Mouse (Mus musculus) kidney, adult 18-20 months (tissue): Measurements from ENCODE around the gene Gm45618.

Source experiments
- DNase-seq: peaks from one replicate; pipeline ENCODE4 v3.0.0; 2021

Gm45618 gene

DNA sequence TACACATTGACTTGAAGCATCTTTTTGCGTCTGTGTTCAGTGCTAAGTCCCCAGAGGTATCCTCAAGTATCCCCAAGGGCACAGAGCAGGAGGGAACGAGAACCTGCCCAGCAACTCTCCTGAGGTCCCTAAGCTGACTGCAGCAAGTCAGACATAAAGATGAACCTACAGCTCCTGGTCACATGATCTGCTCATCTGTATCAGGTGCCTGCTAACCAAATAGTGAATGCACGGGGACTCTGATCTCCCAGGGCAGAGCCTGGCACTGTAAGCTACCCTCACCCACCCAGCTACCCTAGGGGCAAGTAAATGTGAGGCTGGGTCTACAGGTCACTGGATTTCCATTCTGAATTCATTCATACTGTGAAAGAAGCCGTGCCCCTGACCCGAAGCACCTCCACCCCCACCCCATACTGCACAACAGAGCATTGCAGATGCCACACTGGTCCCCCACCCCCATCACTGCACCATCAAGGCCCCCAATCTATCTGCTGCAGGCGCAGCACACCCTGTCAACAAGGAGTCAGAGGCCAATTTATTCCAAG, 26.8 kb downstream of the Gm45618 start:
- DNase-seq = no peak

DNA sequence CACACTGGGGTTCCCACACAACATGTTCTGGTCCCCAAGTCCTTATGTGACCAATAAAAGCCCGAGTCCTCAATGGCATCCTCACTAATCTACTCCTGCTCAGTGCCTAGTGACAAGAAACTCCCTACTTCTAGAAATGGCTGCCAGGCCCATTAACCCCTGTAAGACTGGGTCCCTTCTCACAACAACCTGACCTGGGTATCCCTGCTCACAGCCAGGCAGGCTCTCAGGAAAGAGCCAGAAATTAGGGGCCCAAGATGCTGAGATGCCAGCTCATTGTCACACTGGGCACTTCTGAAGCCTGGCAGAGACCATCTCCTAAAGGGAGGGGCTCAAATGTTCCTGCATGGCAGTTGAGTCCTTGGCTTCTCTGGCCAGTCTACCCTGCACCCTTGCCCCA, 27.5 kb downstream of the Gm45618 start:
- DNase-seq = no peak

DNA sequence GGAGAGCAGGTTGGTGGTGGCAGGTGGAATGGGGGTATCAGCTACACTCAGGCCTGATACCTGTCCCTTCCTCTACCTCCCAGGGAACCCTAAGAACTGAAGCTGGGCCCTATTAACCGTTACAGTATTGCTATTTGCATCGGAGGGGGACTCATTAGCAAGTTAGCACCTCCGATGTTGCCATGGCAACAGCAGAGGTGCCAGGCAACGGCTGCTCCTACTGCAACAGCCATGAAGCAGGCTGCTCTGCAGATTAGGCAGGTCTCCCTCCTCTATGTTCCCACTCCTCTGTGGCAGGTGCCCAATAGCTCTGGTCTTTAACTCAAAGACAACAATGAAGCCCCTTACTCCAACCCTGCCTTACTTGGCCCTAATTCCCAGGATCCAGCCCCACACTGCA, 28.7 kb downstream of the Gm45618 start:
- no peak for DNase-seq

DNA sequence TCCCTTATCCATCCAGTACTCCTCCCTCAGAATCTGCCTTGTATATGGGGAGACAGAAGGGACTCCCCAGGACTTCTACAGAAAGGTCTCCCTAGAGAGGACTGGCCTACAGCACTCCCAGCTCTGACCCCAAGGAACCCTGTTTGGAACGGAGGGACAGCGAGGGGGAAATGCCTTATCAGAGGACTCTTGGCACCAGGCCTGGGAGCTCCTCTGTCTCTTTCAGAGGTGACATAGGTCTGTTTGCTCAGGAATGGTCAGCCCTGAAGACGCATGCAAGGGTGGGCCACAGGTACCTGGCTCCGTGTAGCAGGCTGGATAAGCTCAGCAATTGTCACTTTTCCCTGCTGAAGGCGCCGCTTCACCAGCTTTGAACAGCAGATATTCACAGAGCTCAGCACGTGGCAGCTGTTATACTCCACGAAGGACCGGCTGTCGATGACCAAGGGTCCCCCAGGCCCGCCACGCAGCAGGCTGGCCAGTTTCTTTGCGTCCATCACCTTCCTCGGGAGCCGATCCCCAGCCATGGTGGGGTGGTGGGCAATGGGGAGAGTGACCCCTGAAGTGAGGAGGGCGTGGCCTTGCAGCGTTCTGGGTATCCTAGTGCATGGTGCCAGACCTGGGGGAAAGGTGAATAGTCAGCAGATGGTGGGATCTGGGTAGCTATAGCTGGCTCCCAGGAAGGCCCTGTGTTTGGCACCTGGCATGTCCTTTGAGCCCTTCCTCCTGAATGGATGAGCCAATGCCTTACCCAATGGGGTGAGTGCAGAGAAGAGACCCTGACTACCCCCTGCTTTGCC, 30.7 kb downstream of the Gm45618 start:
- no peak for DNase-seq

DNA sequence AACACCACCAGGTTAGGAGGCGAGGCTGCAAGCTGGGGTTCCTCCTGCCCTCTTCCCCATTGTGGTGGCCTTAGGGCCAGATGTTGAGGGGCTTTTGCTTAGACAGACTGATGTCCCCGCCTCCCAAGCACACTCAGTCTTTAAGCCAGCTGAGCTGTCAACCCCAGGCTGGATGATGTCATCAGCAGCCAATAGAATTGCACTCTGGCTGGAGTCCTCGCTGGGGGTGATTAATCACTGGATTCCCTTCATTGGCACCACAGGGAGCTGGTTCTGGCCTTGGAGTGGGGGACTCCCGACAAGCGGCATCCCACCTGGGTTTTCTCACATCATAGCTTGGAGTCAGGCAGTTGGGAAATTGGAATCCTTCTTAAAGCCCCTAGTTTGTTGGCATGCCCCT, 31.6 kb downstream of the Gm45618 start:
- DNase-seq = no peak

DNA sequence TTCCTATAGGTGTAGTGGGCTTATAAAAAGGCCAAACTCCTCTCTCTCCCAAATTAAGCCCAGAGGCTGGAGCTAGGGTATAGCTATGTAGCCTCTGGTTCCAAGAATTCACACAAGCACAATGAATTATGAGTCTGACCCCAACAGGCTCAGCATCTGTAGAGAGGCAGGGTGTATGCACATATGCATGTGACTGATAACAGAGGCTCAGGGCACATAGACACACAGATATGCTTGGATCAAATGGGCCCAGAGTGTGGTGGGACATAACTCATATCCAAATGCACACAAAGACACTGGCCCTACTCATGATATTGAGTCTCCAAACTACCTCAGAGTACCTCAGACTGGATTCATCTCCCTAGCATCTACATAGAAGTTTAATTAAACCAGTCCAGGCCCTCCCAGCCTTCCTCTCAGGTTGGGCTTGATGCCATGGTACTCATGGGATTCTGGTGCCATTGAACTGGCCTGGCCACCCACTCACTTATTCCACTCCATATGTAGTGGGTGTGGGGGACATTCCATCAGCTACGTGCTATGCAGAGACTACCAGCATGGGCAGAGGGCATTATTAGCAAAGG, 33.4 kb downstream of the Gm45618 start:
- DNase-seq = no peak

DNA sequence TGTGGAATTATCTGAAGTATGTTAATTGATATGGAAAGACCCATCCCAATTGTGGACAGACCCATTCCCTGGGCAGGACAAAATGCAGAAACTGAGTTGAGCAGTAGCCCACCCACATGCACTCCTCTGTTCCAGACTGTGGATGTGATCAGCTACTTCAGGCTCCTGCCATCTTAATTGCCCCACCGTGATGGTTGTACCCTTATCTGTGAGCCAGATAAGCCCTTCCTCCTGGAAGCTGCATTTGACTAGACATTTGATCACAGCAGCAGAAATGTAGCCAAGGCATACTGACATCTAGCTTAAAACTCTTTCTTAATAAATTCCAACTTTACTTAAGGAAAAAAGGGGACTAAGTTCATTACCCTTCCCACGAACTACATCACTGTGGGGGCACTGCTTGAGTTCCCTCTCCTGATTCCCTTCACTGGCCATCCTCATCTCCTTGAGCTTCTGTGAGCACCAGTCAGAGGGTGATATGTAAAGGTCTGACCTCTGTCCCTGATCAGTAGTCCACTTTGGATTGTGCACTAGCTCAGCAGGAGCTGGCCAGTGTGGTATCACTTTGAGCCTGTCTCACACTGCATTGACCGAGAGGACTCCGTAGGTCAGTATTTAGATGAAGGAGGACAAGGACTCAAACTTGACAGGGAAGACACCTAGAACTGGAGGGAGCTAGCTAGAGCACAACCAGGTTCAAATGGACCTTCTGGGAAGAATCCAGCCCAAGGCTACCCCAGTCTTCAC, 34.2 kb downstream of the Gm45618 start:
- DNase-seq = no peak

DNA sequence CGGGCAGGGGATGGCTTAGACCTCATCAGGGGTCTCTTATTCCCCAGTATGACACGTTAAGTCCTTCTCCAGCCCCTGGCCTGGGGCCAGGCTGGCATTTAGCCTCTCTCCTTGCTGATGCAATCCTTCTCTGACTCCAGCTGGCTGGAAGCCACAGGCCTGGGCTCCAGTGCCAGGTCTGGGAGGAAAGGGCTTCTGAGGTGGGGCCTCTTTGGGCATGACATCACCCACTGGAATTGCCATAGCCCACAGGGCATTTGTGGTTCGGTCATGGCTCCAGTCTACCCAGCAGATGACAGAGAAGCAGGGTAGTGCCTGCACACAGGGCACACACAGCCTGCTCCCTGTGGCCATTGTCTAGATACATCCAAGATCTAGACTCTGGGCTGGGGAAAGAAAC, 35.7 kb downstream of the Gm45618 start:
- peak; percentile 81 for DNase-seq

DNA sequence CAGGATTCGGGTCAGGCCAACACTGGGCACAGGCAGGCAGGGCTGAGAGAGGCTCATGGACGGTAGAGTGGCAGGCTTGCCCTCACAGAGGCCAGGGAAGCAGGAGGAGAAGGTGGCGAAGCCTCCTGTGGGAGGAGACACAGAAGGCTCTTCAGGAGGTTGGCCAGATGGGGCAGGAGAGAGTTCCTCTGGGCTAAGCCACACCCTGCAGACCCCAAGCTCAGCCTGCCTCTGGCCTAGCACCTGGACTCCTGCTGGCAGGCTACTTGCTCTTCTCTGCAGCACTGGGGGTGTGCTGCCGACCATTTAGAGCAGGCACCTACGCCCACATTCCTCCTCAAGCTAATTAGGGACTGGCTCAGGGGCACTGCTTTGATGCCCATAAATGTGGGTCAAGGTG, 36.1 kb downstream of the Gm45618 start:
- no peak for DNase-seq

DNA sequence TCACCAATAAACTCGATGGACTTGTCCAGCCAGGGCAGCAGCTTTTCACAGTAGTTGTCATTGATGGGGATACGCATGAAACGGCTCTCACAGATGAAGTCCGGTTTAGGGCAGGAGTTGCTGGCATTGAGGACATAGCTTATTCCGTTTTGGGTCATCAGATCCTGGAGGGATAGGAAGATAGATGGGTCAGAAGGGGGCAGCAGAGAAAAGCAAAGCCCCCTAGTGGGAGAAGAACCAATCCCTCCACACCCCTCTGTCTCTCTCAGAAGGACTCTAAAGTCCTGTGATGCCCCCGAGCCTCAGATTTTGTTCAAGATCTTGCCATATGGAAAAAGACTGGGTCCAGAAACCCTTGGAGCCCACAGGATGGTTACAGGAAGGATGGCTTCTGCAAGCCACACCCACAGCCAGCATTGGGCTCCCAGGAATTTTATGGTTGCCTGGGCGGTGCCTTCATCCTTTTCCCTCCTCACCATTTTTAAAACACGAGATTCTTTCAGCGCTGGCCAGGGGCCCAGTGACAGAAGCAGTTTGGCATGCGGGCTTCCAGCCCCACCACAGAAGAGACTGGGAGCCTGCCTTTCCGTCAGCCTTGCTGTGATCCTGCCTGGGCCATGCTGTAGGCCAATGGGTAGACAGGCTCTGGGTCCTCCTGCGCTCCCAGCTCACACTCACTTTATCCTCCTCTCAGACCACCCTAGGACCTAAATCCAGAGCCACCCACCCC, 36.8 kb downstream of the Gm45618 start:
- peak; percentile 46 for DNase-seq

DNA sequence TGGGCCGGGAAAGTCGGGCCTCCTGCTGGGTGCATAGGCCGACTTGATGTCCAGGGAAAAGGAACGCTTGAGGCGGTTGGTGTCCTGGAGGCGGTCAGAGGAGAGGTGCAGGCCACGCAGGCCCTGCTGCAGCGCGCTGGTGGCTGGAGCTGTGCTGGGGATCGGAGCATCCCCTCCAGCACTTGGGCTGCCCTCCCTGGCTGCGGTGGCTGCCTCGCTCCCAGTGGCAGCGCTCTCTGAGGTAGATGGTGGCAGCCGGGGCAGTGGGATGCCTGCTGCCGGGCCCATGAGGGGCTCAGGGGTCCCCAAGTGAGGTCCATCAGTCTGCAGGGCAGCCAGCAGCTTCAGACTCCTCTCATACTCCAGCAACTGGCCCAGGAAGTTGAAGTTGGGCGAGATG, 37.9 kb downstream of the Gm45618 start:
- no peak for DNase-seq

DNA sequence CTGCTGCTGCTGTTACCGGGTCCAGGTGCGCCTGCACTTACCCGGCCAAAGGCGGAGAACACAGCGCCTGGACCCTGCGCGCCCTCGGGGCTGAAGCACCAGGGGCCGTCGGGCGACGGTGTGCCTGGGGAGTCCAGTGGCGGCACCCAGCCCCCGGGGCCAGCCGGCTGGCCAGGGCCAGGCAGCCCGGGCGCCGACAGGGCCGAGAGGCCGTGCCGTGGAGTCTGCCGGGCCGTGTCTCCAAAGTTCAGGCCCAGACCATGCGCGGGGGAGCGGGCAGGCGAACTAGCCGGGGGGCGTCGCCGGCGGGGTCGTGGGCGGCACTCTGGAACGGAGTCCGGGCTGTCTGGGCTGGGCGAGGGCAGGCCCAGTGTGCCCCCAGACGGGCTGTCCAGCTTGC, 38.4 kb downstream of the Gm45618 start:
- DNase-seq = no peak

DNA sequence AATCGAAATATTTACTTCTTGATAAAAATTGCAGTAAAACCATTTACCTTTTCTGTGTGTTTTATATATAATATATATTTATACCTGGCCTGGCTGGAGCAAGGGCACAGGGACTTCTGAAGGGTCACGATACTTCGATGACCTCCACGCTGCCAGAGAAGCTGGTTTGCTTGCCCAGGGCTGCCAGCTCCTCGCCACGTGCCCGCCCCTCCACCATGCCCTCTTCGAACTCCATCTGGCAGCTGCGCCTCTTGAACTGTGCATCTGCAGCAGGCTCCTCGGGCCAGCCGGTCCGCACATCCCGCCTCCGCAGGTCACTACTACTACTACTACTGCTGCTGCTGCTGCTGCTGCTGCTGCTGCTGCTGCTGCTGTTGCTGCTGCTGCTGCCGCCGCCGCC, 38.8 kb downstream of the Gm45618 start:
- DNase-seq = no peak

DNA sequence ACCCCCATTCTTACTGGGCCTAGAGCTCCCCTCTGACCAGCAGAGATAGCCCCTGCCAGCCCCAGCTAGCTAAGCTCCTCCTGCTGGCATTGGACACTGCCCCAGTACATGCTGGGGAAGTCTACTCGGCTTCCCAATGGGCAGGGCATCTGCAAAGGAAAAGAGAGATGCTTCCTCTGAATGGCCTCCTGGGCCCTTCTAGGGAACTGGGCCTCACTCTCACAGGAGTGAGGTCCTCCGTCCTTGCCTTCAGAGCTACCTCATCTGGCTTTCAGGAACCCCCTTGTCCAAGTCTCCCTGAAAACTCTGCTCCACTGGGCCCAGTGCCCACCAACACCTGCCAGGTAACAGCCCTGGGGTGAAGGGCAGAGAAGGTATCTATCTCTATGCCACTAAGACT, 39.7 kb downstream of the Gm45618 start:
- DNase-seq = no peak

DNA sequence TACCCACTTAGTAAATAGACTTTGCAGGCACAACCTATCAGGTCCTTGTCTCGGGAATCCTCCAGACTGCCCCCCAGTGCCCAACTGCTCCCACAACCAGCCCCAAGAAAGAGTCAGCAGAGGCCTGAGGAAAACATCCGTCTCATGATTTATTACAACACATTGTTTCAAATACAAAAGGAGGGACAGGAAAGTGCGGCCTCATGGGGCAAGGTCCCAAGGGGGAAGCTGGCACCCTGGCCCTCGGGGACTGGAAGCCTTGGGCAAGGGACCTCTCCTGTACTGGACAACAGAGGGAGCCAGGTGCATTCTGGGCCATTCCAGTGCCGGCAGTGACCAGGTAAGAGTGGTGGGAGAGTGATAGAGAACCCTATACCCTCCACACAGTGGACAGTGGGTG, 41.2 kb downstream of the Gm45618 start:
- DNase-seq = no peak

DNA sequence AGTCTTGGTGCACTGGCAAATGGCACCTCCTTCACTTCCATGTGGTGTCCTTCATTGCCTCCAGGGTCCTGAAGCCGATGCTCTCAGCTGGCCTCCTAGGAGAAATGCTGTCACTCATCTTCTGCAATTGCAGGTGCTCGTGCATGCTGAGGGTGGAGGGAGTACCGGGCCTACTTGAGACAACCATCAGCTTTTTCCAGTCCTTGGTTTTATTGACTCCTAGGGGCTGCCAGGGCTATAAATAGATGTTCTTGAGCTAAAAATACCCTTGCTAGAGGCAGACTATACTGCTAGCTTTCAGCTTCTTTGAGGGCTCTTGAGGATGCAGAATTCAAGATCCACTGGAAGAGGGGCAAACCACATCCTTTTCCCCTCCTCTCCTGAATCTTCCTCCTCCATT, 43.4 kb downstream of the Gm45618 start:
- DNase-seq = no peak

DNA sequence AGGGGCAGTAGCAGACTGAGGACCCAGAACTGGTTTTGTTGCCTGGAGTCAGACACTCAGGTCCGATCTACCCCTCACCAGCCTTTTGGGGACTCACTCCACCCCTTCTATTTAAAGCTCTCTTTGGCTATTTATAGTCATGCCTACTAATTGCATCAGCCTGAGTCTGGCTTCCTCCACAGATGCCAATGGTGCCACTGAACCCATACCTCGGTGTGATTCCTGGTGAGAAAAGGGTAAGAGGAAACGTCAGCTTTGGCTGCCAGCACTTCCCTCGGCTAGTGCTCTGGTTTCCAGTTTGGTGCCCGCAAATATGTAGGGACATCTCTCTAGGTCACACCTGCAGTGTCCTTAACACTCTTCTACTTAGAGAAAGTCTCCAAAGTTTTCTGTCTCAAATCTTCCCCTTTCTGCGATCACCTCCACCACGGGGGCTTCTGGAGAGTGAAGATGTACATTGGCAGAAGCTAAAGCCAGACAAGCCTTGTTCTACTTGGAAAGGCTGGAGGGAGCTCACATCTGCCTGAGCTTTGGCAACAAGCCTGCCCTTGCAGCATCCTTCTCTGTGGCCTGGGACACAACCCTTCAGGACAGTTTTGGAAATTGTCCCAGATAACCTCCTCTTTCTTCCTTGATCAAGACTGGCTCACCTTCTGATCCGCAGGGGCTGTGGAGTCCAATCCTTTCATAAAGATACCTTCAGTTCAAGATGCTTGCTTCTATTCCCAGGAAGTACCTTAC, 46.2 kb downstream of the Gm45618 start:
- no peak for DNase-seq

DNA sequence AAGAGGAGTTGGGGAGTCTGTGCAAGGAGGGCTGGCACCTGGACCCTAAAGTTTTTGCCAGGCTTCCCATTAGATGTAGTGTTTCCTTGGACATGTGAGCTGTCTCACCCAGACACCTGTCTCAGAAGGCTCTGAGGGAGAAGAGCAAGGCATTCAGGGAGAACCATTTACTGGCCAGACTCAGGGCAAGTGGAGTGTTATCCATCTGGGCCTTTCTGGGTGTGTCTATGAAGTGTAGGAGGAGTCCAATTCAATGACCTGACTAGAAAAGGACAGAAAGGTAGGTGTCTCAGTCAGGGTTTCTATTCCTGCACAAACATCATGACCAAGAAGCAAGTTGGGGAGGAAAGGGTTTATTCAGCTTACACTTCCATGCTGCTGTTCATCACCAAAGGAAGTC, 48.8 kb downstream of the Gm45618 start:
- DNase-seq = no peak

DNA sequence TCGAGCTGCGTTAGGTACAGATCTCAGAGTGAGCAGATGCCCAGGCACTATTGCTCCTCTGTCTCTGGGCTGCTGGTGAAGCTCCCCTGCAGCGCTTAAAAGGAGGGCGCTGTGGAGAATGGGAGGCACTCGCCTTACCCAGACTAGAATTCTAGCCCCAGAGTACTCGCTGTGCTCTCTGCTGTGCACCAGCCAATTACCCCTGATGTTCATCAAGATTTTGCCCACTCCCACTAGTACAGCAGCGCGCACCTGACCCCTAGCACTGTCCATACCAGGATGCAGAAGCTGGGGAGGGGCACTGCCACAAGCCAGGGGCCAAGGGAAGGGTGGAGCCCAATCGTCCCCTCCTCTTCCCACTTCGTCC, 49.3 kb downstream of the Gm45618 start:
- no peak for DNase-seq

DNA sequence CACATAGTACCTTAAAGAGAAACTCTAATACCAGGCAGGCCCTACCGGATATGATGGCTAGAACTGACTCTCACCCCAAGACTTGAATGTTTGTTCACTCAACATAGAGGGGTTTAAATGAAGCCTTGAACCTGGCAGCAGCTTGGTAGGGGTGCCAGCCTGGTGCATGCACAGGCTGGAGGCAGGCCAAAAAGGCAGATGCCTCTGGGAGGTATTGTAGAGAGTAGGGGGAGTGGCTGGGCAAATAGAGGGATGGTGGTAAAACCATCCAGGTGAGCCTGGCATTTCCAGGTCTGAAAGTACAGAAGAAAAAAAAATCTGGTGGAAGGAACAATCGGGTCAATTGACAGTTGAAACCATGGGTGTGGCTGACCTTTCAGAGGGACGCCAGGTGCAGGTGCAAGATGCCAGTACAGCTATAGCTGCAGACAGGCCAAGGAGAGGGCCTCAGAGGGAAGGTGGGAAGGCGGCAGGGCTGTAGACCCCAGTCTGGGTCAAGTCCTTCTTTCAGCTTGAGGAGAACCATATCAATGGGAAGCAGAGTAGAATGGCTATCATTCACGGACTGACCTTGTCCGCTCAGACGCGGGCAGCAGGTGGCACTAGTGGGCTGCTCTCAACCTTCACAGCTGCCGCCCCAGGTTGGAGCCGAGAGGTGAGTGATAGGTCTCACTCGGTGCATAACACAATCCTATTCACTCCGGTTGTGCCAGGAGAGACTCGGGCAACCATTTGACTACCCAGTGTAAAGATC, 49.9 kb downstream of the Gm45618 start:
- DNase-seq = peak; percentile 84
